Comparison of ENCODE assay signal across 30 mouse cellular contexts in the genomic region with DNA sequence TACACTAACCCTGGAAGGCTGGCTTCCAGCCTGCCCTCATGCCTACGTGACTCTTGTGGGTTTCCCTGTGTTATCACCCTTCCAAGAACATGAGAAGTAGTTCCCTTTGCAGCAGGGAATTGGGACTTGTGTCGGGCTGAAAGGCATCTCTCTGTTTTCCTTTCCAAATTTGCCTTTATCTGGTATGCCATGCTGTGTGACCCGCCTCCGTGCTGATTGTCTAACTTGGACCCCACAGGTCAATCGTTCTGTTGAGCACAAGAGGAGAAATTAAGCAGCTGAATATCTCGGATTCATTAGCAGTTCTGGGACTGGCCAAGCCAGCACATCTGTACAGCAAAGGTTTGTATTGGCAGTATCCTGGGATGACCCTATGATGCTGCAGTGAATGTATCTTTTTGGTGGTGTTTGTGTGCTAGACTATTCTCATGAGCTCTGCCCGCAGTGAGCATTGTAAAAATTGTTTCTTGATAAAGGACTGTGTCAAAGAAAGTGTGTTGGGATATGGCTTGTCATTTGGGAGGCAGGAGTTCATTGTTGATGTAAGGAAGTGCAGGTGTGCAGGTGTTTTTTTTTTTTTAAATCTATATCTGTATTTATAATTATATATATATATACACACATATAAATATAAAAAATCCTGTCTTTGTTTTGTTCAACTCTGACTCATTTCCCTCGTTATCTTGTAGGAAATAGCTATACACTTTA.
A peak's percentile ranks its signal among the peaks of the same experiment; 100 is the strongest.
DNase-seq lines count a peak whose midpoint lies in the region; ATAC-seq and TF ChIP-seq lines count a peak whose summit lies in the region.
"Had no signal": no experiment of that assay in that cellular context is flagged by ENCODE, and none has a peak within 500 bp of the region (broad histone marks: within the 10 kb centered on the region; RNA-seq: fewer than 3 reads in every experiment).

No protein-coding gene starts in this region.

- H3K9me3 ChIP-seq in heart, embryonic 14.5 days (ENCODE audit: control insufficient read depth, low read length), result no peaks in the 10 kb centered on the region
- H3K9me3 ChIP-seq in MEL (replicated peaks; ENCODE audit: insufficient read depth, low read length), result no peaks in the 10 kb centered on the region
- H3K9me3 ChIP-seq: embryonic facial prominence, embryonic 10.5 days; embryonic facial prominence, embryonic 13.5 days; forebrain, embryonic 12.5 days; forebrain, embryonic 15.5 days; G1E had no signal

- no peak for TF ChIP-seq EP300 in heart, adult 2 months (IDR thresholded peaks at IDR 0.05; ENCODE audit: insufficient read depth, low read depth, low read length)
- TF ChIP-seq EP300 in MEL (IDR thresholded peaks at IDR 0.05; ENCODE audit: low read depth in 1 of 2, low read length in 2 of 2), result peak; percentile 23 to 49; a peak in 3 of 4 replicates

- intact Hi-C loops in heart, adult 2 months (cut with DNase I), result loop anchor here (10.0 kb wide), 1 partner anchor 89 kb away; no protein-coding TSS in a partner anchor

- no peak for TF ChIP-seq POLR2A in heart, adult 2 months (IDR thresholded peaks at IDR 0.05; ENCODE audit: insufficient read depth, low read depth, low read length)
- no peak for TF ChIP-seq POLR2A in MEL (IDR thresholded peaks at IDR 0.05; ENCODE audit: control insufficient read depth in 1 of 2, insufficient read depth in 1 of 2, low read depth in 1 of 2, low read length in 2 of 2, poor library complexity in 1 of 2)

- no peak; the same call in 1 of the 2 replicates for TF ChIP-seq RAD21 in MEL (IDR thresholded peaks at IDR 0.05; ENCODE audit: low read depth, low read length)

- H3K4me2 ChIP-seq in heart, embryonic 14.5 days (ENCODE audit: low read length), result no peak overlapping the region
- H3K4me2 ChIP-seq: embryonic facial prominence, embryonic 13.5 days; forebrain, embryonic 12.5 days; forebrain, embryonic 15.5 days; heart, embryonic 13.5 days; hindbrain, embryonic 14.5 days had no signal

- H3K27ac ChIP-seq in heart, adult 2 months, result peak overlapping the region; percentile 38
- H3K27ac ChIP-seq in heart, embryonic 14.5 days (replicated peaks in 1 of 2; ENCODE audit: control insufficient read depth in 1 of 2, insufficient read depth in 1 of 2, low read depth in 2 of 2, low read length in 2 of 2), result peak overlapping the region; percentile 7 to 50; a peak in 1 of 4 replicates
- peak overlapping the region; percentile 79 for H3K27ac ChIP-seq in MEL (ENCODE audit: control insufficient read depth, low read depth, low read length)
- H3K27ac ChIP-seq: embryonic facial prominence, embryonic 10.5 days; embryonic facial prominence, embryonic 13.5 days; forebrain, embryonic 12.5 days; forebrain, embryonic 15.5 days; heart, embryonic 13.5 days; hindbrain, embryonic 14.5 days; hindbrain, postnatal 0 days had no signal

- 64% methylated on average over 8 of the region's 8 CpGs for WGBS in heart, adult 2 months
- 57% methylated on average over 8 of the region's 8 CpGs for WGBS in heart, embryonic 14.5 days

- TF ChIP-seq CTCF in heart, adult 2 months (IDR thresholded peaks at IDR 0.05), result no peak
- no peak for TF ChIP-seq CTCF in MEL (IDR thresholded peaks at IDR 0.05 in 2 of 3, conservative IDR thresholded peaks at IDR 0.05 in 1 of 3; ENCODE audit: control insufficient read depth in 1 of 3, insufficient read depth in 1 of 3, low read depth in 2 of 3, low read length in 3 of 3, poor library complexity in 1 of 3, severe bottlenecking in 1 of 3)

- H3K9ac ChIP-seq in heart, adult 2 months (ENCODE audit: low read depth, low read length), result no peak overlapping the region
- H3K9ac ChIP-seq in heart, embryonic 14.5 days (ENCODE audit: low read length), result no peak overlapping the region
- H3K9ac ChIP-seq in MEL (ENCODE audit: control insufficient read depth, low read depth, low read length, poor library complexity, severe bottlenecking), result 0 out of 2 replicates have a peak overlapping the region, but pooled peaks have one; percentile 9
- H3K9ac ChIP-seq: embryonic facial prominence, embryonic 13.5 days; forebrain, embryonic 12.5 days; forebrain, embryonic 15.5 days; heart, embryonic 13.5 days; hindbrain, embryonic 14.5 days had no signal

- 0 out of 2 replicates have a peak, but pooled peaks cover 1% of the 10 kb centered on the region for H3K4me1 ChIP-seq in heart, adult 2 months (ENCODE audit: control insufficient read depth, insufficient read depth, low read length)
- H3K4me1 ChIP-seq in heart, embryonic 14.5 days (ENCODE audit: control insufficient read depth in 2 of 2, insufficient read depth in 2 of 2, low read length in 2 of 2), result peaks cover 8 to 9% of the 10 kb centered on the region in 2 experiments
- peaks cover 0 to 12% of the 10 kb centered on the region in 2 experiments; a peak in 3 of 4 replicates for H3K4me1 ChIP-seq in MEL (ENCODE audit: control insufficient read depth in 1 of 2, insufficient read depth in 2 of 2, low read length in 2 of 2)
- H3K4me1 ChIP-seq: embryonic facial prominence, embryonic 10.5 days; embryonic facial prominence, embryonic 13.5 days; forebrain, embryonic 12.5 days; forebrain, embryonic 15.5 days had no signal

- H3K79me2 ChIP-seq in heart, adult 2 months (replicated peaks; ENCODE audit: control insufficient read depth, insufficient read depth, low read length), result no peaks in the 10 kb centered on the region
- H3K79me2 ChIP-seq in MEL (ENCODE audit: control insufficient read depth, insufficient read depth, low read length, poor library complexity), result no peaks in the 10 kb centered on the region

- peaks cover 5% of the 10 kb centered on the region for H3K36me3 ChIP-seq in heart, adult 2 months (ENCODE audit: control insufficient read depth, insufficient read depth, low read length)
- H3K36me3 ChIP-seq in heart, embryonic 14.5 days (ENCODE audit: control insufficient read depth, insufficient read depth, low read length), result peaks cover 74% of the 10 kb centered on the region
- H3K36me3 ChIP-seq in MEL (ENCODE audit: control insufficient read depth in 1 of 2, insufficient read depth in 2 of 2, low read length in 2 of 2), result peaks cover 0 to 9% of the 10 kb centered on the region in 2 experiments; a peak in 3 of 4 replicates

- no peaks in the 10 kb centered on the region for H3K27me3 ChIP-seq in heart, adult 2 months (ENCODE audit: control insufficient read depth, insufficient read depth, low read length)
- no peaks in the 10 kb centered on the region for H3K27me3 ChIP-seq in heart, embryonic 14.5 days (ENCODE audit: control insufficient read depth, insufficient read depth, low read length)
- H3K27me3 ChIP-seq in MEL (ENCODE audit: control insufficient read depth in 1 of 2, insufficient read depth in 2 of 2, low read length in 2 of 2), result no peaks in the 10 kb centered on the region
- H3K27me3 ChIP-seq: CH12.LX; embryonic facial prominence, embryonic 13.5 days; forebrain, embryonic 12.5 days; forebrain, embryonic 15.5 days; heart, embryonic 13.5 days had no signal

- no peak for DNase-seq in heart, adult 2 months
- no peak for DNase-seq in heart, adult 8-10 months (ENCODE audit: low spot score)
- no peak for DNase-seq in heart, adult 18-20 months
- peak; percentile 74 for DNase-seq in MEL (ENCODE audit: low read depth, low spot score)
- DNase-seq in kidney, postnatal 4 days, result no peak
- DNase-seq: adrenal gland, adult 8-10 months; adrenal gland, postnatal 25 days; B cell, adult 2 months; cerebellum, adult 11-12 months; cerebellum, adult 8-10 months; cerebellum, postnatal 10 days; cerebellum, postnatal 36 days; embryo, embryonic 11 days; gastrocnemius, postnatal 25 days; heart, postnatal 4 days; kidney, adult 2 months had no signal

- H3K4me3 ChIP-seq in heart, adult 2 months, result no peak overlapping the region
- H3K4me3 ChIP-seq in heart, embryonic 14.5 days (ENCODE audit: control insufficient read depth in 1 of 2, insufficient read depth in 1 of 2, low read depth in 1 of 2, low read length in 2 of 2), result no peak overlapping the region
- peak overlapping the region; percentile 37 for H3K4me3 ChIP-seq in MEL (ENCODE audit: control insufficient read depth in 1 of 2, insufficient read depth in 1 of 2, low read depth in 2 of 2, low read length in 2 of 2)
- H3K4me3 ChIP-seq: embryonic facial prominence, embryonic 10.5 days; embryonic facial prominence, embryonic 13.5 days; erythroblast, embryonic 14.5 days; forebrain, embryonic 12.5 days; forebrain, embryonic 15.5 days; heart, embryonic 13.5 days had no signal

- no peak for ATAC-seq in heart, embryonic 14.5 days (ENCODE audit: insufficient number of reproducible peaks, insufficient read depth, low FRiP score, low read depth)
- ATAC-seq: activated CD4-positive, CD25-positive, alpha-beta regulatory T cell, adult 4 months; forebrain, embryonic 15.5 days; hindbrain, postnatal 0 days; inflammation-experienced regulatory T-cells, adult 6 months; intestine, embryonic 16.5 days had no signal

TF ChIP-seq in MEL, 35 proteins besides CTCF, POLR2A, EP300 and RAD21 (continues in another document):
- TF ChIP-seq RCOR1 (IDR thresholded peaks at IDR 0.05; ENCODE audit: low read depth, low read length) (peak; percentile 47; the same call in 1 of the 2 replicates), MAFK (IDR thresholded peaks at IDR 0.05; ENCODE audit: borderline replicate concordance, low read depth, low read length) (no peak), UBTF (IDR thresholded peaks at IDR 0.05; ENCODE audit: borderline replicate concordance, insufficient read depth, low read depth, low read length) (no peak), MAX (IDR thresholded peaks at IDR 0.05; ENCODE audit: low read length) (no peak), HCFC1 (IDR thresholded peaks at IDR 0.05; ENCODE audit: low read depth, low read length) (no peak), MEF2A (IDR thresholded peaks at IDR 0.05; ENCODE audit: extremely low read depth, insufficient replicate concordance, low read depth, low read length, poor library complexity, severe bottlenecking) (no peak), MXI1 (IDR thresholded peaks at IDR 0.05; ENCODE audit: low read depth, low read length) (peak; percentile 33; the same call in 1 of the 2 replicates), MAZ (IDR thresholded peaks at IDR 0.05; ENCODE audit: low read depth, low read length) (no peak), GATA1 (IDR thresholded peaks at IDR 0.05; ENCODE audit: low read depth, low read length) (peak; percentile 39), USF1 (IDR thresholded peaks at IDR 0.05; ENCODE audit: low read depth, low read length) (no peak), ZNF384 (IDR thresholded peaks at IDR 0.05; ENCODE audit: low read depth, low read length) (peak; percentile 88), JUND (IDR thresholded peaks at IDR 0.05; ENCODE audit: low read depth, low read length) (no peak), CHD2 (IDR thresholded peaks at IDR 0.05; ENCODE audit: low read length) (no peak), POLR2AphosphoS5 (IDR thresholded peaks at IDR 0.05; ENCODE audit: borderline replicate concordance, low read depth, low read length) (no peak), SIN3A (IDR thresholded peaks at IDR 0.05; ENCODE audit: low read length) (peak; percentile 35; the same call in 1 of the 2 replicates), E2F4 (IDR thresholded peaks at IDR 0.05; ENCODE audit: borderline replicate concordance, low read depth, low read length) (no peak), ZC3H11A (IDR thresholded peaks at IDR 0.05; ENCODE audit: low read depth, low read length) (no peak), MYB (IDR thresholded peaks at IDR 0.05; ENCODE audit: low read depth, low read length) (no peak)

Comparison
In these comparisons a context has a peak if more than half of its experiments do, and no peak if none do; other contexts are left out.
1. H3K27ac ChIP-seq: peak in every context shown above with its lines; median percentile 79 in MEL; 38 in heart, adult 2 months; 28 in heart, embryonic 14.5 days.
2. H3K4me3 ChIP-seq: peak in MEL (2 of 2); none in heart, adult 2 months (single experiment) and heart, embryonic 14.5 days (0 of 2).